Mouse (Mus musculus): ENCODE data around the gene Prkg1. TPM values are rescaled to one million over a fixed set of nuclear protein-coding genes. Genes with fewer than 3 reads are reported as not detected.

Gene Prkg1
- total RNA-seq, 2 experiments from 2014 or later = 6.3 to 6.4 TPM

DNA sequence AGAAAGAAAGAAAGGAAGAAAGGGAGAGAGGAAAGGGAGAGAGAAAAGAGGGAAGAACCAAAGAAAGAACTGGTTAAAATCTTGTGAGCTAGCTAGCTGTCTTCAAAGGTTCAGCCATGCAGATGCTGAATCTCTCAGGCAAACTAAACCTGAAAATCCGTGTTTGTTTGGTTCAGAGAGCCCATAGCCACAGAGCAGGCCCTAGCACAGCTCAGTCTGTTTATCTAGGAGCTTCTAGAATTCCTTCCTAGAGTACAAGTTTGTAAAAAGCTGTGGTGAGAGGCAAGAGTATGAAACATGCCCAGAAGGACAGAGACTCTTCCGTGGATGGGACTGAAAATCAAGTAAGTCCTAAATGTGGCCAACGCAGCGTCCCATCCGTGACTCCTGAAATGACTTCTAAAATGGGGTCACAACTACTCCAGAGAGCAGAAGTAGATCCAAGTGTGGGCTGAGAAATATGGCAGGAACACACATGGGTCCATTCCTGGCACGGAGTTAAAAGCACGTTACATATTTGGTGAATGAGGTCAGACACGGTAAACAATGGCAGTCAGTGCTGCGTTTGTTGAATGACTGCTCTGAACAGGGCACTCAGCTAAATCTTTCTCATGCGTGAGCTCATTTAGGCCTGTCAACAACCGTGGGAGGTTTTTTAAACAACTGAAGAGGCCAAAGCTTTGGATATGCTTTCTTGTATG lies 13.7 kb downstream of the Prkg1 start:
- no peak for DNase-seq (ENCODE audit: low spot score in 2 of 2)

- DNase-seq (ENCODE audit: low spot score in 2 of 2) = peak; percentile 47 to 61
These were observed 18.2 kb downstream of the Prkg1 start for GRCm38 (mm10) chr19:31746635-31747034.

GRCm38 (mm10) chr19:31743241-31744045 lies 21.4 kb downstream of the Prkg1 start:
- DNase-seq (ENCODE audit: low spot score in 2 of 2) = no peak

GRCm38 (mm10) chr19:31714900-31715299 lies 49.9 kb downstream of the Prkg1 start:
- DNase-seq (ENCODE audit: low spot score in 2 of 2) = no peak

DNA sequence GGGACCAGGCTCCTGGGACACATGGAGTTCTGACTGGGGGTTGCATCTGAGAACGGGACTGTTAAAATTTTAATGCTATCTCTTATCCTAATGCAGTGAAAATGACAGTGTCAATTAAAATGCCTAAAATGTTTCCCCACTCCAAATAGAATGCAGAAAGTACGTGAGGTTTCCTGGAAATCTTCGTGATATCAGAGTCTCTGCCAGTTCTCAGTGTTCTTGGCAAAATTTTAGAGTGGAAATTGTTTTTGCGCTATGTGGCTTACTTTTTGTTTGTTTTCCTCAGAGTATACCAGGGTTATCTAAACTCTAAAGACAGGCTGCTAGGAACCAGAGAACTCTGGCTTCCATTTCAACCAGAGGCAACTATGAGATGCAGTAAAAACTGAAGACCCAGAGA lies 50.4 kb downstream of the Prkg1 start:
- DNase-seq (ENCODE audit: low spot score in 2 of 2) = no peak

DNA sequence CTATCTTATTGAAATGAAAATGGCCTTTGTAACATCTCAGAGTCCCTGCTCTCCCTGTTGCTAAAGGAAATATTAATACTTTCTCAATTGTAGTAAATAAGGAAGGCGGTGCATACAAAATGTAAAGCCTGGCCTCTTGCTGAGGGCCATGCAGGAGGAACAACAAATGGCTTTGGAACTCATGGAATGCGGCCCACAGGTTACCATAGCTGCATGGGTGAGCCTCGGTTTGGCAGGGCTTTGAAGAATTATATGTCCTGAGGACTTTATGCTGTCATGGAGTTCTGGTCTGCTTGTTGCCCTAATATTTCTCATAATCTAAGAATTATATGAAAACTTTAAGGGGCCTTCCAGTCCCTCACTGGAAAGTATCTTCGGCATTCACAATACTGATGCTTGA lies 51.5 kb downstream of the Prkg1 start:
- no peak for DNase-seq (ENCODE audit: low spot score in 2 of 2)

GRCm38 (mm10) chr19:31710336-31710735 lies 54.5 kb downstream of the Prkg1 start:
- DNase-seq (ENCODE audit: low spot score in 2 of 2) = peak in 1 of 2 experiments; percentile 25

DNA sequence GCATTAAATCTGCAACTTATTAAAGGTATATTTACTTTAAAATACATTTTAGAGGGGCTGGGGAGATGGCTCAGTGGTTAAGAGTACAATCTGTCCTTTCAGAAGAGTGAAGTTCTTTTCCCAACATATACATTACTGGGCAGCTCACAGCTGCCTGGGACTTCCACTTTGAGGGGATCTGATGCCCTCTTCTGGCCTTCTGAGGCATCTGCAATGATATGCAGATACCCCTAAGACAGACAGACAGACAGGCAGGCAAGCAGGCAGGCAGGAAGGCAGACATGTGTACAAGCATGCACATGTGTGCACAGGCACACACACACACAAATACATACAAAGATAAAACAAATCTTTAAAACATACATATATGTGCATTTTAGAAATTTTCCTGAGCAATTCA lies 60.8 kb downstream of the Prkg1 start:
- DNase-seq (ENCODE audit: low spot score in 2 of 2) = no peak

GRCm38 (mm10) chr19:31698916-31699315 lies 65.9 kb downstream of the Prkg1 start:
- DNase-seq (ENCODE audit: low spot score in 2 of 2) = peak in 1 of 2 experiments; percentile 12

- no peak for DNase-seq (ENCODE audit: low spot score in 2 of 2)
These were observed 84.0 kb downstream of the Prkg1 start for GRCm38 (mm10) chr19:31680821-31681220.

DNA sequence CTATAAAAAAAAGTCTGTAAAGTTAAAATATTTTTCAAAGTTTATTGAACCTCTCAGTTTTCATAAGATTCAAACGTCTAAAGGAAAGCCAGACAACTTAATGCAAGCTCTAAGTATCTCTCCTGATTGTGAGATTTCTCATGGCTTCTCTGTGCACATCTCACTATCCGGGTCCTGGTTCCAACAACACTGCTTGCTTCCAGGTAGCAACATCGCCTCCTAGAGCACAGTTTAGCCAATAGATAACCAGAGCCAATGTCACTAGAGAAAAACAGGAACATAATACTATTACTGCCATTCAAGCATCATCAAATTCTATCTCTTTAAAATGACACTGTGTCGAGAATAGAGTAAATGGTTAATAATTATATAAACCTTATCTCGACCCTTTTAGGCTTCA lies 86.5 kb downstream of the Prkg1 start:
- DNase-seq (ENCODE audit: low spot score in 2 of 2) = no peak

GRCm38 (mm10) chr19:31671726-31672125 lies 93.1 kb downstream of the Prkg1 start:
- no peak for DNase-seq (ENCODE audit: low spot score in 2 of 2)

GRCm38 (mm10) chr19:31665007-31665406 lies 99.8 kb downstream of the Prkg1 start:
- no peak for DNase-seq (ENCODE audit: low spot score in 2 of 2)

DNA sequence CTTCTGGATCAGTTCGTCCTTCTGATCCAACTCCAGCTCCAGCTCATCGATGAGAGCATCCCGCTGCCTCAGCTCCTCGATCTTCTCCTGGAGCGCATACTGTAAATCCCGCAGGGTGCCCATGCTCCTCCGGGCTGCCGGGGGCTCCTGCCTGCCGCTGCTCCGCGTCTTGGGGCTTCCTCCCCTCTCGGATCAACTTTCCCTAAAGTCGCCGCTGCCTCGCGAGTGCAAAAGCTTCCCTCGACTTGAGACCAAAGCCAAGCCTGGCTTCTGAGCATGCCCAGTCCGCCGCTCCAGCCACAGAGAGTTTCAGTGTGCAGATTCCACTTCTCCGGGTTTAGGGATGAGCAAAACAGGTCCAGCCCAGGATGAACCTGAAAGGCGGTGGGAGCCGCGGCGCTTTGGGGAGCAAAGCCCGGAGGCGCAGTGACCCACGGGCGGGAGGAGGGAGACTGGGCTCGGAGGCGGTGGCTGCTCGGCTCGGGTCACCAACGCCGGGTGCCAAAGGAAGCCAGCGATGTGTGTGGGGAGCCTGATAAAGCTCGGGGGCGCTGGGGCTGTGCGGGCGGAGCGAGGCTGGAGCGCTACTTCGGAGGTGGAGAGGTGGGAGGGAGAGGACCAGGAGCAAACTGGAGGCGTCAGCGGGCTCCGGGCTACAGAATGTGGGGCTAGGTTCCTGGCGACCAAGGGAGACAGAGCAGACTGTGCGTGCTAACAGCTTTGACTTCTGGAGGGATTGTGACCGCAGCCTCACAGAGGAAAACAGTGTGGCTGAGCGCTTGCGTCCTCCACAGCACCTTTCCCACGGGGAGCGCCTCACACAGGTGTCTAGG lies 100.5 kb downstream of the Prkg1 start:
- DNase-seq (ENCODE audit: low spot score in 2 of 2) = peak; percentile 42

DNA sequence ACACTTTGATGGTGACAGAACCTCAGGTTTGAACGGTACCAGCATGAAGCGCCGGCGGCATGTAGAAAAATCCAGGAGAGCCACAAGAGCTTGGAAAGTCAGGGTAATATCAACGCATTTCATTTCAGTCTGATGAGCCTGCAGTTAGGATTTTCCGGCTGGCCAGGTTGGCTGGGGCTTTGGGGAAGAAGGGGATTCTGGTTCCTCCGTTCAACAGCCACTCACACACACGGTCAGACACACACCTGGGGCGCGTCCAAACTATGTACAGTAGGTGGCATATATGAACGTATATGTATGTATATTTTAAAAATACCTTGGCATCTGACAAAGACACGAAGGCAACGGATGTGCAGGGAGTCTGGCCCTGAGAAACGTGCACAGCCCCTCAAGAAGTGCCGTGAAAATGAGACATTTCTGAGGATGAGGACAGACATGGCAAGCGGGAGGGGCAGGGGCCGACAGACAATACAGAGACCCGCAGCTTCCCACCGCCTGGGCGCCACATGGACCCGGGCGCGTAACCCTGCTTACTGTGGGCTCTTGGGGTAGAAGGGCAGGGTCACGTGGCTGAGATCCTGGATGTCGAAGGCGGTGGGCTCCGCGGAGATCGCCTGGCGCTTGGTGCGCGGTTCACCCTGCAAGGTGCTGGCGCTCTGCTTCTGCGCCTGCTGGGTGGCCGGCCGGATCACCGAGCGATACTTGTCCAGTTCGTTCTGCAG lies 101.2 kb downstream of the Prkg1 start:
- DNase-seq (ENCODE audit: low spot score in 2 of 2) = no peak

DNA sequence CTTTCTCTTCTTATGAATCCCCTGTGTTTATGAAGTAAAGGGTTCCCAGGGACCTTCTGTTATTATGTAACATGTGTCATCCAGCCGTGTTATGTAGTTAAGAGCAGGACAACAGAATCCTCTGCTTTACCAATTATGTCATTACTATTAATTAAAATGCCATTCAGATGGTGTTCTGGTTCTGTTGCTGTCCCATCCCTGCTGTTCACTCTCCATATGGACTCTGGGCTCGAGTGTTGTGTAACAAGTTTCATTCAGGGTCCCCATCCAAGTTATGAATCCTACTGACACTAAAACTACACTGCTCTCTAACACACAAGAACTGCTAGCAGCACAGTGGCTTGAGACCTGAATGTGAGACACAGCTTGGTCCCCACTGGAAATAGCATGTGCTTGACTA lies 102.0 kb downstream of the Prkg1 start:
- DNase-seq (ENCODE audit: low spot score in 2 of 2) = no peak

- no peak for DNase-seq (ENCODE audit: low spot score in 2 of 2)
These were observed 106.0 kb downstream of the Prkg1 start for GRCm38 (mm10) chr19:31658751-31659397.

GRCm38 (mm10) chr19:31656256-31656655 lies 108.6 kb downstream of the Prkg1 start:
- DNase-seq (ENCODE audit: low spot score in 2 of 2) = no peak

- DNase-seq (ENCODE audit: low spot score in 2 of 2) = no peak
These were observed 109.0 kb downstream of the Prkg1 start for GRCm38 (mm10) chr19:31655826-31656225.

GRCm38 (mm10) chr19:31654022-31654421 lies 110.8 kb downstream of the Prkg1 start:
- DNase-seq (ENCODE audit: low spot score in 2 of 2) = no peak
